Mouse (Mus musculus): Measurements from ENCODE around the gene Acer1. TPM values are rescaled to one million over a fixed set of nuclear protein-coding genes. Genes with fewer than 3 reads are reported as not detected.

The Acer1 gene
- total RNA-seq, 1 experiment: 0.54 TPM

- TF ChIP-seq MAFK (IDR thresholded peaks at IDR 0.05; ENCODE audit: insufficient read depth, low read depth, low read length): no peak
- TF ChIP-seq ZNF384 (IDR thresholded peaks at IDR 0.05; ENCODE audit: low read depth, low read length): no peak
- no peak overlapping the region for H3K4me3 ChIP-seq (ENCODE audit: insufficient read depth in 1 of 2, low read depth in 1 of 2, low read length in 2 of 2, poor library complexity in 1 of 2, severe bottlenecking in 1 of 2)
- DNase-seq (ENCODE audit: low read depth, low spot score): no peak
- H3K4me1 ChIP-seq (ENCODE audit: control insufficient read depth in 2 of 2, insufficient read depth in 2 of 2, low read length in 2 of 2, poor library complexity in 1 of 2): peaks cover 4% of the 10 kb centered on the region in 2 experiments; a peak in 2 of 4 replicates
- H3K9ac ChIP-seq (ENCODE audit: insufficient read depth, low read depth, low read length, poor library complexity, severe bottlenecking): no peak overlapping the region
- peaks cover 17% of the 10 kb centered on the region for H3K36me3 ChIP-seq (ENCODE audit: control insufficient read depth, insufficient read depth, low read length, poor library complexity, severe bottlenecking)
- no peak overlapping the region for H3K27ac ChIP-seq (ENCODE audit: insufficient read depth, low read depth, low read length, poor library complexity, severe bottlenecking)
- no peaks in the 10 kb centered on the region for H3K9me3 ChIP-seq (ENCODE audit: control insufficient read depth, insufficient read depth, low read depth, low read length)
- in situ Hi-C loops (cut with MboI; ENCODE audit: low sequenced_read_pairs in 2 of 2, unreplicated experiment in 2 of 2): no loop called here
Measured at GRCm38 (mm10) chr17:56988441-56988840, 6.5 kb upstream of the Acer1 start.

- peaks cover 2% of the 10 kb centered on the region; the same call in 1 of the 2 replicates for H3K36me3 ChIP-seq (ENCODE audit: control insufficient read depth, insufficient read depth, low read length, poor library complexity, severe bottlenecking)
- H3K9me3 ChIP-seq (ENCODE audit: control insufficient read depth, insufficient read depth, low read depth, low read length): no peaks in the 10 kb centered on the region
- H3K9ac ChIP-seq (ENCODE audit: insufficient read depth, low read depth, low read length, poor library complexity, severe bottlenecking): no peak overlapping the region
- no peak for TF ChIP-seq HCFC1 (IDR thresholded peaks at IDR 0.05; ENCODE audit: borderline replicate concordance, insufficient read depth, low read length)
- DNase-seq (ENCODE audit: low read depth, low spot score): no peak
- H3K4me3 ChIP-seq (ENCODE audit: insufficient read depth in 1 of 2, low read depth in 1 of 2, low read length in 2 of 2, poor library complexity in 1 of 2, severe bottlenecking in 1 of 2): no peak overlapping the region
- H3K27ac ChIP-seq (ENCODE audit: insufficient read depth, low read depth, low read length, poor library complexity, severe bottlenecking): no peak overlapping the region
- in situ Hi-C loops (cut with MboI; ENCODE audit: low sequenced_read_pairs in 2 of 2, unreplicated experiment in 2 of 2): no loop called here
- H3K4me1 ChIP-seq (ENCODE audit: control insufficient read depth in 2 of 2, insufficient read depth in 2 of 2, low read length in 2 of 2, poor library complexity in 1 of 2): peaks cover 0 to 2% of the 10 kb centered on the region in 2 experiments; a peak in 1 of 4 replicates
Measured at GRCm38 (mm10) chr17:56986105-56986805, 4.3 kb upstream of the Acer1 start.

GRCm38 (mm10) chr17:56985656-56986055 is 3.7 kb upstream of the Acer1 start:
- Histone ChIP-seq H3K4me1 (ENCODE audit: control insufficient read depth in 2 of 2, insufficient read depth in 2 of 2, low read length in 2 of 2, poor library complexity in 1 of 2) (no peaks in the 10 kb centered on the region), H3K9me3 (ENCODE audit: control insufficient read depth, insufficient read depth, low read depth, low read length) (no peaks in the 10 kb centered on the region), H3K36me3 (ENCODE audit: control insufficient read depth, insufficient read depth, low read length, poor library complexity, severe bottlenecking) (no peaks in the 10 kb centered on the region), H3K9ac (ENCODE audit: insufficient read depth, low read depth, low read length, poor library complexity, severe bottlenecking) (no peak overlapping the region), H3K4me3 (ENCODE audit: insufficient read depth in 1 of 2, low read depth in 1 of 2, low read length in 2 of 2, poor library complexity in 1 of 2, severe bottlenecking in 1 of 2) (no peak overlapping the region), H3K27ac (ENCODE audit: insufficient read depth, low read depth, low read length, poor library complexity, severe bottlenecking) (no peak overlapping the region)
- in situ Hi-C loops (cut with MboI; ENCODE audit: low sequenced_read_pairs in 2 of 2, unreplicated experiment in 2 of 2): no loop called here
- TF ChIP-seq CHD2 (IDR thresholded peaks at IDR 0.05; ENCODE audit: low read depth, low read length): no peak
- no peak for TF ChIP-seq HCFC1 (IDR thresholded peaks at IDR 0.05; ENCODE audit: borderline replicate concordance, insufficient read depth, low read length)
- TF ChIP-seq MAFK (IDR thresholded peaks at IDR 0.05; ENCODE audit: insufficient read depth, low read depth, low read length): no peak
- no peak for TF ChIP-seq ZC3H11A (IDR thresholded peaks at IDR 0.05; ENCODE audit: borderline replicate concordance, low read depth, low read length)
- TF ChIP-seq ZNF384 (IDR thresholded peaks at IDR 0.05; ENCODE audit: low read depth, low read length): no peak
- DNase-seq (ENCODE audit: low read depth, low spot score): no peak

GRCm38 (mm10) chr17:56984886-56985285 is 3.0 kb upstream of the Acer1 start:
- H3K9ac ChIP-seq (ENCODE audit: insufficient read depth, low read depth, low read length, poor library complexity, severe bottlenecking): no peak overlapping the region
- in situ Hi-C loops (cut with MboI; ENCODE audit: low sequenced_read_pairs in 2 of 2, unreplicated experiment in 2 of 2): no loop called here
- no peak overlapping the region for H3K27ac ChIP-seq (ENCODE audit: insufficient read depth, low read depth, low read length, poor library complexity, severe bottlenecking)
- no peak for TF ChIP-seq ZC3H11A (IDR thresholded peaks at IDR 0.05; ENCODE audit: borderline replicate concordance, low read depth, low read length)
- TF ChIP-seq HCFC1 (IDR thresholded peaks at IDR 0.05; ENCODE audit: borderline replicate concordance, insufficient read depth, low read length): no peak
- TF ChIP-seq MAFK (IDR thresholded peaks at IDR 0.05; ENCODE audit: insufficient read depth, low read depth, low read length): no peak
- TF ChIP-seq ZNF384 (IDR thresholded peaks at IDR 0.05; ENCODE audit: low read depth, low read length): no peak
- no peak for TF ChIP-seq CHD2 (IDR thresholded peaks at IDR 0.05; ENCODE audit: low read depth, low read length)
- no peak overlapping the region for H3K4me3 ChIP-seq (ENCODE audit: insufficient read depth in 1 of 2, low read depth in 1 of 2, low read length in 2 of 2, poor library complexity in 1 of 2, severe bottlenecking in 1 of 2)
- H3K4me1 ChIP-seq (ENCODE audit: control insufficient read depth in 2 of 2, insufficient read depth in 2 of 2, low read length in 2 of 2, poor library complexity in 1 of 2): no peaks in the 10 kb centered on the region
- no peaks in the 10 kb centered on the region for H3K36me3 ChIP-seq (ENCODE audit: control insufficient read depth, insufficient read depth, low read length, poor library complexity, severe bottlenecking)
- DNase-seq (ENCODE audit: low read depth, low spot score): no peak
- no peaks in the 10 kb centered on the region for H3K9me3 ChIP-seq (ENCODE audit: control insufficient read depth, insufficient read depth, low read depth, low read length)

GRCm38 (mm10) chr17:56981049-56981448 is 877 bp downstream of the Acer1 start:
- no peak for TF ChIP-seq HCFC1 (IDR thresholded peaks at IDR 0.05; ENCODE audit: borderline replicate concordance, insufficient read depth, low read length)
- no peak for TF ChIP-seq ZNF384 (IDR thresholded peaks at IDR 0.05; ENCODE audit: low read depth, low read length)
- TF ChIP-seq ZC3H11A (IDR thresholded peaks at IDR 0.05; ENCODE audit: borderline replicate concordance, low read depth, low read length): no peak
- no peak for TF ChIP-seq CHD2 (IDR thresholded peaks at IDR 0.05; ENCODE audit: low read depth, low read length)
- DNase-seq (ENCODE audit: low read depth, low spot score): no peak
- in situ Hi-C loops (cut with MboI; ENCODE audit: low sequenced_read_pairs in 2 of 2, unreplicated experiment in 2 of 2): no loop called here
- H3K9me3 ChIP-seq (ENCODE audit: control insufficient read depth, insufficient read depth, low read depth, low read length): no peaks in the 10 kb centered on the region
- no peak overlapping the region for H3K27ac ChIP-seq (ENCODE audit: insufficient read depth, low read depth, low read length, poor library complexity, severe bottlenecking)
- no peak overlapping the region for H3K4me3 ChIP-seq (ENCODE audit: insufficient read depth in 1 of 2, low read depth in 1 of 2, low read length in 2 of 2, poor library complexity in 1 of 2, severe bottlenecking in 1 of 2)
- H3K4me1 ChIP-seq (ENCODE audit: control insufficient read depth in 2 of 2, insufficient read depth in 2 of 2, low read length in 2 of 2, poor library complexity in 1 of 2): 0 out of 4 replicates have a peak, but pooled peaks cover 0 to 1% of the 10 kb centered on the region in 2 experiments
- no peak overlapping the region for H3K9ac ChIP-seq (ENCODE audit: insufficient read depth, low read depth, low read length, poor library complexity, severe bottlenecking)
- no peaks in the 10 kb centered on the region for H3K36me3 ChIP-seq (ENCODE audit: control insufficient read depth, insufficient read depth, low read length, poor library complexity, severe bottlenecking)

All from ES-E14 (cell line).